Mouse (Mus musculus) stomach, embryonic 15.5 days (tissue): Measurements from ENCODE around the gene Rbm24. TPM values are rescaled to one million over a fixed set of nuclear protein-coding genes. Genes with fewer than 3 reads are reported as not detected.

Experiments used
- ATAC-seq: fragments of 200-750 bp; cut with Nextera tagmentation; 2 replicates; pipeline ENCODE4 v1.8.0; 2017; ENCODE audit warnings: low read depth, moderate number of reproducible peaks, moderate TSS enrichment; ENCODE audit not compliant: insufficient read depth, low FRiP score
- H3K27ac ChIP-seq: fragments of 300-500 bp; sonication (generic); 2 replicates; pipeline ENCODE4 v1.5.1; 2015; ENCODE audit warnings: mild to moderate bottlenecking, inconsistent platforms
- H3K27me3 ChIP-seq: fragments of 300-500 bp; sonication (generic); replicated peaks from 2 replicates; pipeline ENCODE4 v1.6.1; 2015; ENCODE audit warnings: inconsistent platforms
- H3K36me3 ChIP-seq: fragments of 300-500 bp; sonication (generic); 2 replicates; pipeline ENCODE4 v1.6.1; 2015; ENCODE audit warnings: inconsistent platforms
- H3K4me1 ChIP-seq: fragments of 300-500 bp; sonication (generic); 2 replicates; pipeline ENCODE4 v1.6.1; 2015; ENCODE audit warnings: inconsistent platforms
- H3K4me2 ChIP-seq: fragments of 300-500 bp; sonication (generic); 2 replicates; pipeline ENCODE4 v1.6.1; 2015; ENCODE audit warnings: mild to moderate bottlenecking, inconsistent platforms
- H3K4me3 ChIP-seq: fragments of 300-500 bp; sonication (generic); replicated peaks from 2 replicates; pipeline ENCODE4 v1.5.1; 2015; ENCODE audit warnings: inconsistent platforms
- H3K9ac ChIP-seq: fragments of 300-500 bp; sonication (generic); 2 replicates; pipeline ENCODE4 v1.6.1; 2015; ENCODE audit warnings: inconsistent platforms
- H3K9me3 ChIP-seq: fragments of 300-500 bp; sonication (generic); 2 replicates; pipeline ENCODE4 v1.6.1; 2016; ENCODE audit warnings: inconsistent platforms
- WGBS: fragments of 180-500 bp; shearing (Covaris S2); methylation state at CpG from one replicate; pipeline ENCODE4 v1.1.7; 2015; 5-methylcytosine and 5-hydroxymethylcytosine counted together
- polyA plus RNA-seq: library from polyadenylated mRNA; unstranded; fragments of >200 nt; fragmentation: Nextera tagmentation; extraction: Ambion mirVana; gene quantifications from 2 replicates; pipeline ENCODE4 v1.2.1, GENCODE M21; 2015

Rbm24 gene
- polyA plus RNA-seq, 1 experiment from 2014 or later = 2.3 TPM

- Histone ChIP-seq H3K4me2 (no peak overlapping the region), H3K9me3 (no peaks in the 10 kb centered on the region), H3K9ac (no peak overlapping the region), H3K4me3 (no peak overlapping the region), H3K27ac (no peak overlapping the region), H3K4me1 (no peaks in the 10 kb centered on the region), H3K36me3 (no peaks in the 10 kb centered on the region), H3K27me3 (no peaks in the 10 kb centered on the region)
- no peak for ATAC-seq
- 69% methylated on average over 7 of the region's 7 CpGs for WGBS
These were observed 25.8 kb downstream of the Rbm24 start for GRCm38 (mm10) chr13:46444021-46444420.

- Histone ChIP-seq H3K4me2 (no peak overlapping the region), H3K36me3 (no peaks in the 10 kb centered on the region), H3K27me3 (no peaks in the 10 kb centered on the region), H3K9ac (no peak overlapping the region), H3K4me3 (no peak overlapping the region), H3K4me1 (no peaks in the 10 kb centered on the region), H3K27ac (no peak overlapping the region), H3K9me3 (no peaks in the 10 kb centered on the region)
- ATAC-seq = no peak
- WGBS = 84% methylated on average over 6 of the region's 6 CpGs
These were observed 27.8 kb downstream of the Rbm24 start for GRCm38 (mm10) chr13:46446062-46446461.

GRCm38 (mm10) chr13:46448276-46448675 lies 30.0 kb downstream of the Rbm24 start:
- H3K27me3 ChIP-seq = no peaks in the 10 kb centered on the region
- H3K4me1 ChIP-seq = no peaks in the 10 kb centered on the region
- no peaks in the 10 kb centered on the region for H3K36me3 ChIP-seq
- WGBS = 75% methylated on average over 2 of the region's 2 CpGs
- no peak overlapping the region for H3K4me3 ChIP-seq
- H3K9ac ChIP-seq = no peak overlapping the region
- H3K9me3 ChIP-seq = no peaks in the 10 kb centered on the region
- H3K4me2 ChIP-seq = no peak overlapping the region
- ATAC-seq = no peak
- no peak overlapping the region for H3K27ac ChIP-seq

GRCm38 (mm10) chr13:46449955-46450354 lies 31.7 kb downstream of the Rbm24 start:
- no peak for ATAC-seq
- WGBS = 54% methylated on average over 4 of the region's 4 CpGs

GRCm38 (mm10) chr13:46450623-46451022 lies 32.4 kb downstream of the Rbm24 start:
- H3K4me3 ChIP-seq = no peak overlapping the region
- H3K9me3 ChIP-seq = no peaks in the 10 kb centered on the region
- H3K4me2 ChIP-seq = no peak overlapping the region
- no peak for ATAC-seq
- no peak overlapping the region for H3K9ac ChIP-seq
- no peaks in the 10 kb centered on the region for H3K27me3 ChIP-seq
- WGBS = 63% methylated on average over 7 of the region's 7 CpGs
- no peaks in the 10 kb centered on the region for H3K36me3 ChIP-seq
- no peak overlapping the region for H3K27ac ChIP-seq
- H3K4me1 ChIP-seq = no peaks in the 10 kb centered on the region

More at GRCm38 (mm10) chr13:46449955-46450354, 31.7 kb downstream of the Rbm24 start:
- no peak overlapping the region for H3K27ac ChIP-seq
- H3K4me1 ChIP-seq = no peaks in the 10 kb centered on the region
- no peaks in the 10 kb centered on the region for H3K36me3 ChIP-seq
- no peak overlapping the region for H3K9ac ChIP-seq
- H3K9me3 ChIP-seq = no peaks in the 10 kb centered on the region
- H3K4me2 ChIP-seq = no peak overlapping the region
- no peak overlapping the region for H3K4me3 ChIP-seq
- H3K27me3 ChIP-seq = no peaks in the 10 kb centered on the region

- no peak overlapping the region for H3K9ac ChIP-seq
- no peak overlapping the region for H3K4me3 ChIP-seq
- no peaks in the 10 kb centered on the region for H3K27me3 ChIP-seq
- H3K27ac ChIP-seq = no peak overlapping the region
- no peak for ATAC-seq
- no peak overlapping the region for H3K4me2 ChIP-seq
- no peaks in the 10 kb centered on the region for H3K36me3 ChIP-seq
- WGBS = 54% methylated on average over 3 of the region's 3 CpGs
- no peaks in the 10 kb centered on the region for H3K4me1 ChIP-seq
- H3K9me3 ChIP-seq = no peaks in the 10 kb centered on the region
These were observed 33.3 kb downstream of the Rbm24 start for GRCm38 (mm10) chr13:46451548-46451947.

- Histone ChIP-seq H3K4me2 (no peak overlapping the region), H3K4me3 (no peak overlapping the region), H3K36me3 (no peaks in the 10 kb centered on the region), H3K9ac (no peak overlapping the region), H3K9me3 (no peaks in the 10 kb centered on the region), H3K27me3 (no peaks in the 10 kb centered on the region), H3K4me1 (no peaks in the 10 kb centered on the region), H3K27ac (no peak overlapping the region)
- WGBS = 89% methylated on average over 10 of the region's 10 CpGs
- ATAC-seq = no peak
These were observed 41.3 kb downstream of the Rbm24 start for GRCm38 (mm10) chr13:46459546-46459945.

GRCm38 (mm10) chr13:46462280-46462679 lies 44.0 kb downstream of the Rbm24 start:
- Histone ChIP-seq H3K9ac (no peak overlapping the region), H3K4me2 (no peak overlapping the region), H3K4me3 (no peak overlapping the region), H3K4me1 (no peaks in the 10 kb centered on the region), H3K9me3 (no peaks in the 10 kb centered on the region), H3K36me3 (no peaks in the 10 kb centered on the region), H3K27me3 (no peaks in the 10 kb centered on the region), H3K27ac (no peak overlapping the region)
- 88% methylated on average over 4 of the region's 4 CpGs for whole genome bisulfite sequencing
- ATAC-seq = no peak

GRCm38 (mm10) chr13:46463764-46464163 lies 45.5 kb downstream of the Rbm24 start:
- WGBS = 63% methylated on average over 3 of the region's 3 CpGs
- H3K27ac ChIP-seq = no peak overlapping the region

GRCm38 (mm10) chr13:46468251-46468650 lies 50.0 kb downstream of the Rbm24 start:
- no peak overlapping the region for H3K4me3 ChIP-seq
- H3K4me1 ChIP-seq = no peaks in the 10 kb centered on the region
- 49% methylated on average over 8 of the region's 8 CpGs for WGBS
- H3K27me3 ChIP-seq = no peaks in the 10 kb centered on the region
- no peaks in the 10 kb centered on the region for H3K9me3 ChIP-seq
- no peak for ATAC-seq
- no peak overlapping the region for H3K27ac ChIP-seq
- no peak overlapping the region for H3K4me2 ChIP-seq
- H3K9ac ChIP-seq = no peak overlapping the region
- H3K36me3 ChIP-seq = no peaks in the 10 kb centered on the region

More at GRCm38 (mm10) chr13:46463764-46464163, 45.5 kb downstream of the Rbm24 start:
- H3K4me2 ChIP-seq = no peak overlapping the region
- H3K27me3 ChIP-seq = no peaks in the 10 kb centered on the region
- no peaks in the 10 kb centered on the region for H3K36me3 ChIP-seq
- H3K9me3 ChIP-seq = no peaks in the 10 kb centered on the region
- no peak for ATAC-seq
- H3K4me3 ChIP-seq = no peak overlapping the region
- no peak overlapping the region for H3K9ac ChIP-seq
- no peaks in the 10 kb centered on the region for H3K4me1 ChIP-seq

- no peak overlapping the region for H3K27ac ChIP-seq
- no peak for ATAC-seq
- no peaks in the 10 kb centered on the region for H3K36me3 ChIP-seq
- no peaks in the 10 kb centered on the region for H3K27me3 ChIP-seq
- H3K4me2 ChIP-seq = no peak overlapping the region
- WGBS = 89% methylated on average over 2 of the region's 2 CpGs
- H3K4me1 ChIP-seq = no peaks in the 10 kb centered on the region
- no peaks in the 10 kb centered on the region for H3K9me3 ChIP-seq
- H3K4me3 ChIP-seq = no peak overlapping the region
- H3K9ac ChIP-seq = no peak overlapping the region
These were observed 51.3 kb downstream of the Rbm24 start for GRCm38 (mm10) chr13:46469536-46469935.
